Mouse (Mus musculus): Measurements from ENCODE around the gene Adamts9. TPM values are rescaled to one million over a fixed set of nuclear protein-coding genes. Genes with fewer than 3 reads are reported as not detected.
A peak's percentile ranks its signal among the peaks of the same experiment; 100 is the strongest.

Adamts9 gene
- polyA plus RNA-seq, 1 experiment from 2014 or later: 0.85 TPM

DNA sequence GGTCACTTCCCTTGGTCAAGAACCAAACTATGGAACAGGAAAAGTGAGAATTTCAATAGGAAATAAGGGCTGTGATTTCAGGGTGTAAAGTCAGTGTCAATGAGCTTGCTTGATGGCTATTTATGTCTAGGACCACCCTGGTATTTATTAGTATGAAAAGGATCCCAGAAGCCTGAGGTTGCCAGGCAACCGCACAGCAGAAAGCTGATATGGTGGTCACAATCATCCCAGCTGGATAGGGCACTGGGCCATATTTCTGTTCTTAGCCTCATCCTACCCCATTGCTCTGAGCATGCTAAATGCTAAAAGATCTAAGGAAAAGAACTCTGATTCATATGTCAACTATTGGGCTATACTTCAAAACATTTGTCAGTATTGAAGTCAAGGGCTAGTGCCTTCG lies 112.2 kb downstream of the Adamts9 start:
- Histone ChIP-seq H3K4me2 (ENCODE audit: low read length) (no peak overlapping the region), H3K9me3 (replicated peaks; ENCODE audit: control insufficient read depth, low read length) (no peaks in the 10 kb centered on the region), H3K36me3 (ENCODE audit: control insufficient read depth, insufficient read depth, low read length) (no peaks in the 10 kb centered on the region), H3K9ac (ENCODE audit: low read length) (no peak overlapping the region), H3K27me3 (replicated peaks; ENCODE audit: control insufficient read depth, insufficient read depth, low read length) (no peaks in the 10 kb centered on the region), H3K27ac (ENCODE audit: low read depth, low read length) (no peak overlapping the region), H3K4me3 (ENCODE audit: low read depth, low read length) (no peak overlapping the region), H3K4me1 (ENCODE audit: control insufficient read depth, insufficient read depth, low read length) (no peaks in the 10 kb centered on the region)
- ATAC-seq (no peak), DNase-seq (ENCODE audit: low spot score) (no peak)
- WGBS: 93% methylated on average over 2 of the region's 2 CpGs

DNA sequence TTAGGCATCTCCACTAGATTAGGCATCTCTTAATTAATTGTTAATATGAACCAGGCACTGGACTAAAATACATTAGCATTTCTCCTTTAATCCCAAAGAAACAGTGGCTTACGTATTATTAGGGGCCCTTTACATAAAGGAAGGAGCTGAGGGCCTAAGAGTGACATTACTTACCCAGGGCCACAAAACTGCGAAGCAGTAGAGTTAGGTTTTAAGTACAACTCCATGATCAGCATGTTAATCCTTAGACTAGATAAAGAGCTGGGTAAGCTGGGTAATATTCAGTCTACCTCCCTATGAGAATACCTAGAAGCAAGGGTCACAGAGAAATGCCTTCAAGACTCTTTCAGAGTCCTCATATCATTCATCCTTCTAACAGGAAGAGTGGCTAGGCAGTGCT lies 114.1 kb downstream of the Adamts9 start:
- DNase-seq (ENCODE audit: low spot score) (no peak), ATAC-seq (no peak)
- WGBS: 79% methylated on average over 2 of the region's 2 CpGs
- H3K4me2 ChIP-seq (ENCODE audit: low read length): no peak overlapping the region
- no peak overlapping the region for H3K4me3 ChIP-seq (ENCODE audit: low read depth, low read length)
- no peaks in the 10 kb centered on the region for H3K27me3 ChIP-seq (replicated peaks; ENCODE audit: control insufficient read depth, insufficient read depth, low read length)
- H3K9ac ChIP-seq (ENCODE audit: low read length): no peak overlapping the region
- no peak overlapping the region for H3K27ac ChIP-seq (ENCODE audit: low read depth, low read length)
- H3K4me1 ChIP-seq (ENCODE audit: control insufficient read depth, insufficient read depth, low read length): no peaks in the 10 kb centered on the region
- H3K36me3 ChIP-seq (ENCODE audit: control insufficient read depth, insufficient read depth, low read length): no peaks in the 10 kb centered on the region
- no peaks in the 10 kb centered on the region for H3K9me3 ChIP-seq (replicated peaks; ENCODE audit: control insufficient read depth, low read length)

DNA sequence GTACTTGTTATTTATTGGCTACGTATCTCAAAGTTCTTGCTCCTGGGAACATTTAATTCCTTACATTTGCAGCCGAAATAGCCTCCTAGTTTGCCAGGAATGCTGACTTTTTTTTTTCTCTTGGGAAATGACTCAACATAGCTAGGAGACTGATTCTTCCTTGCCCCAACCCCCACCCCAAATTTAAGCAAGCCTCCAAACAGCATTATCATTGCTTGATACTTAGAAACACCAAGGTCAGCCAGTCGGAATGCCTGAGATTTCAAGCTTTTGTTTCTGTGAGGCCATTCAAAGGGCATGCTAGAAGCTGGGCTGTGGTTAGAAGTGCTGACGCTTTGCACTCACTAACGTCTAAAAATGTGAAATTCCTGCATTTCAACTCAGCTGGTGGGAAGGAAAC lies 115.9 kb downstream of the Adamts9 start:
- DNase-seq (ENCODE audit: low spot score): no peak
- H3K9ac ChIP-seq (ENCODE audit: low read length): no peak overlapping the region
- H3K4me2 ChIP-seq (ENCODE audit: low read length): no peak overlapping the region
- no peak overlapping the region for H3K27ac ChIP-seq (ENCODE audit: low read depth, low read length)
- 51% methylated on average over 5 of the region's 5 CpGs for WGBS
- no peaks in the 10 kb centered on the region for H3K36me3 ChIP-seq (ENCODE audit: control insufficient read depth, insufficient read depth, low read length)
- no peaks in the 10 kb centered on the region for H3K9me3 ChIP-seq (replicated peaks; ENCODE audit: control insufficient read depth, low read length)
- no peaks in the 10 kb centered on the region for H3K27me3 ChIP-seq (replicated peaks; ENCODE audit: control insufficient read depth, insufficient read depth, low read length)
- H3K4me3 ChIP-seq (ENCODE audit: low read depth, low read length): no peak overlapping the region
- ATAC-seq: no peak
- H3K4me1 ChIP-seq (ENCODE audit: control insufficient read depth, insufficient read depth, low read length): no peaks in the 10 kb centered on the region

DNA sequence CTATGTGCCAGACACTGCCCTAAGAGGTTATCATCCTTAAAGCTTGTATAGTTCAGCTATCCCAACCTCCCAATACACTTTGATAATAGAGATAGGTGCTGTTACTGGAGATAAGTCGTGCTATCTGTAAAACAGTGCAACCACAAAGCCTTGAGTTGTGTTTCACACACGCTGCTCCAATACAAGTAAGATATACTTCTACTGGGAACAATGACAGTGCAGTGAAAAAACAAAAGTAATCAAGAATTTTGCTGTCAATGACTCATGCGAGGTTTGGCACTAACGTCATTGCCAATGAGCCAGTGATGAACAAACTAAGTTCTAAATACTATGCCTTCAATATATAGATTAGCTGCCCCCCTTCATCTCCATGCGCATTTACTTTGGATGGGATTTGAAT lies 116.7 kb downstream of the Adamts9 start:
- DNase-seq (ENCODE audit: low spot score) (no peak), ATAC-seq (no peak)
- Histone ChIP-seq H3K9ac (ENCODE audit: low read length) (no peak overlapping the region), H3K27me3 (replicated peaks; ENCODE audit: control insufficient read depth, insufficient read depth, low read length) (no peaks in the 10 kb centered on the region), H3K9me3 (replicated peaks; ENCODE audit: control insufficient read depth, low read length) (no peaks in the 10 kb centered on the region), H3K4me1 (ENCODE audit: control insufficient read depth, insufficient read depth, low read length) (0 out of 2 replicates have a peak, but pooled peaks cover 4% of the 10 kb centered on the region), H3K4me3 (ENCODE audit: low read depth, low read length) (no peak overlapping the region), H3K36me3 (ENCODE audit: control insufficient read depth, insufficient read depth, low read length) (no peaks in the 10 kb centered on the region), H3K4me2 (ENCODE audit: low read length) (no peak overlapping the region), H3K27ac (ENCODE audit: low read depth, low read length) (no peak overlapping the region)
- WGBS: 88% methylated on average over 5 of the region's 5 CpGs

DNA sequence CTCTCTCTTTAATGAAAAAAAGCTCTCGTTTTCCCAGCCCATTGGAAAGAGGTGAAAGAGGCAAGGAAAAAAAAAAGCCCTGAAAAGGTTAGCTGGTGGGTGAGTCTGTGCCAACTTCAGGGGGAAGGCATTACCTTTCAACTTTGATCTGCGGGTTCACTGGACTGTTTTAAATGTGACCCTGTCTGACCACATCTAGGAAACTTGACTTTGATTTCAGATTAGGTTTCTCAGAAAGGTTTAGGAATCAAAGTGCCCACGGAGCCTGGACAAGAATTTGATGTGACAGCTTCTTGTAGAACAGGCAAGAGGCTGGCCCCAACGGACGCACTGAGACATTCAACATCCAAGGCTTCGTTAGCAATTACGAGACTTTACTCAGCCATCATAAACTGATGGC lies 119.3 kb downstream of the Adamts9 start:
- no peak for DNase-seq (ENCODE audit: low spot score)
- 42% methylated on average over 7 of the region's 7 CpGs for WGBS
- Histone ChIP-seq H3K4me1 (ENCODE audit: control insufficient read depth, insufficient read depth, low read length) (0 out of 2 replicates have a peak, but pooled peaks cover 8% of the 10 kb centered on the region), H3K36me3 (ENCODE audit: control insufficient read depth, insufficient read depth, low read length) (no peaks in the 10 kb centered on the region), H3K4me2 (ENCODE audit: low read length) (no peak overlapping the region), H3K9ac (ENCODE audit: low read length) (no peak overlapping the region), H3K9me3 (replicated peaks; ENCODE audit: control insufficient read depth, low read length) (no peaks in the 10 kb centered on the region), H3K27ac (ENCODE audit: low read depth, low read length) (no peak overlapping the region), H3K27me3 (replicated peaks; ENCODE audit: control insufficient read depth, insufficient read depth, low read length) (no peaks in the 10 kb centered on the region), H3K4me3 (ENCODE audit: low read depth, low read length) (no peak overlapping the region)
- ATAC-seq: no peak

DNA sequence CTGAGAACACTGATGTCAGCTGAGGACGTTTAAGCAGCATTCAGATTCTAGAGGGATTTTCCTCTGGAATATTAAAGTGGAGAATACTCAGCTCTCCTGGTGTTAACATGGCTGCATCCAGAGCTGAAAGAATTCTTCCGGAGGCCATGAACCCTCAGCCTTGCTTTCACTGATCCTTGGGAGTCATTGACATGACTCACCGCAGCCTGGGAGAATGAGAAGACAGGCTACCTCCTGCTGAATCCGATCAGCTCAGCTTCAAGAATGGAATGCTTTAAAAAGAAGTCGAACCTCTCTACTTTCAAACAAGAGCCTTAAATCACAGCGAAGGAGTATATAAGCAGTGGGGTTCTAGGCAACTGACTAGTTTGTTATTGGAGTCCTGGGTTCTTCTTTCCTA lies 121.3 kb downstream of the Adamts9 start:
- no peak overlapping the region for H3K27ac ChIP-seq (ENCODE audit: low read depth, low read length)
- no peaks in the 10 kb centered on the region for H3K9me3 ChIP-seq (replicated peaks; ENCODE audit: control insufficient read depth, low read length)
- no peak overlapping the region for H3K9ac ChIP-seq (ENCODE audit: low read length)
- no peaks in the 10 kb centered on the region for H3K27me3 ChIP-seq (replicated peaks; ENCODE audit: control insufficient read depth, insufficient read depth, low read length)
- H3K4me1 ChIP-seq (ENCODE audit: control insufficient read depth, insufficient read depth, low read length): peaks cover 13% of the 10 kb centered on the region; the same call in 1 of the 2 replicates
- ATAC-seq: no peak
- no peak for DNase-seq (ENCODE audit: low spot score)
- no peak overlapping the region for H3K4me2 ChIP-seq (ENCODE audit: low read length)
- H3K36me3 ChIP-seq (ENCODE audit: control insufficient read depth, insufficient read depth, low read length): no peaks in the 10 kb centered on the region
- no peak overlapping the region for H3K4me3 ChIP-seq (ENCODE audit: low read depth, low read length)
- 34% methylated on average over 6 of the region's 6 CpGs for WGBS

DNA sequence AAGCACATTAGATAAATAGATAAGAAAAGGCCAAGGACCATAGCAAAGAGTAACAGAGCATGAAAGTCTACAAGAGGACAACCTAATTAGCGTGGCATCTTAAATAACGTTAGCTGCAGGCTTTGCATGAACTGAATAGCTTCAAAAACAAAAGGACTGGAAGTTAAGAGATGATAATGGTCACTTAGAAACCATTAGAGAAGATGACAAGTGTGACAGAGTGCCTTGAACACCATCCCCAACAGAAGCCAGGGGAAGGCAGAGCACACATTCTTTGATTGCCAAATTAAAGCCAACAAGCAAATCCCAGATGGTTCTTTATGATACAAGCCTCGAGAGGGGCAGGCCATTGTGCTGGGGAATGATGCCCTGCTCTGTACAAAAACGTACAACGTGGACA lies 121.7 kb downstream of the Adamts9 start:
- no peaks in the 10 kb centered on the region for H3K36me3 ChIP-seq (ENCODE audit: control insufficient read depth, insufficient read depth, low read length)
- H3K27me3 ChIP-seq (replicated peaks; ENCODE audit: control insufficient read depth, insufficient read depth, low read length): no peaks in the 10 kb centered on the region
- no peak overlapping the region for H3K27ac ChIP-seq (ENCODE audit: low read depth, low read length)
- DNase-seq (ENCODE audit: low spot score) (no peak), ATAC-seq (no peak)
- WGBS: 6% methylated on average over 5 of the region's 5 CpGs
- no peak overlapping the region for H3K9ac ChIP-seq (ENCODE audit: low read length)
- H3K4me1 ChIP-seq (ENCODE audit: control insufficient read depth, insufficient read depth, low read length): peaks cover 15% of the 10 kb centered on the region; the same call in 1 of the 2 replicates
- H3K9me3 ChIP-seq (replicated peaks; ENCODE audit: control insufficient read depth, low read length): no peaks in the 10 kb centered on the region
- no peak overlapping the region for H3K4me3 ChIP-seq (ENCODE audit: low read depth, low read length)
- no peak overlapping the region for H3K4me2 ChIP-seq (ENCODE audit: low read length)

DNA sequence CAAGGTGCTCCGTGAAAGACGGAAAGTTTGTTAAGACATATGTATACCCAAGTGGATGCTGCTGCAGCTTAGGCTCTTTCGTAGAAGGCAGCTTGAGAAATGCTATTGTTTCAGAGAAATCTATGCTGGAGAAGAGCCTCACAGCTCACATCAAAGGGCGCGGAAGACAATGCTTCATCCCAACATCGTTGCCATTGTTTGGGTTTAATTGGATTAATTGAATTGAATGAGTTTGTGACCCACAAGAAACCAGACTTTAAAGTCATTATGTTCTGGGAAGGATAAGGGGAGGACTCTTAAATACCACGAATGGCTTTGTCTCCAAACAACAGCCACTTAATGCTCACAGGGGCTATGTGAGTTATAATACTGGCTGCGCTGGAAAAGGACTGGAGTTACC lies 125.6 kb downstream of the Adamts9 start:
- no peak overlapping the region for H3K4me2 ChIP-seq (ENCODE audit: low read length)
- no peak overlapping the region for H3K4me3 ChIP-seq (ENCODE audit: low read depth, low read length)
- no peak overlapping the region for H3K9ac ChIP-seq (ENCODE audit: low read length)
- H3K27ac ChIP-seq (ENCODE audit: low read depth, low read length): no peak overlapping the region
- H3K36me3 ChIP-seq (ENCODE audit: control insufficient read depth, insufficient read depth, low read length): no peaks in the 10 kb centered on the region
- no peaks in the 10 kb centered on the region for H3K9me3 ChIP-seq (replicated peaks; ENCODE audit: control insufficient read depth, low read length)
- peaks cover 20% of the 10 kb centered on the region for H3K4me1 ChIP-seq (ENCODE audit: control insufficient read depth, insufficient read depth, low read length)
- WGBS: 12% methylated on average over 8 of the region's 8 CpGs
- DNase-seq (ENCODE audit: low spot score) (no peak), ATAC-seq (no peak)
- no peaks in the 10 kb centered on the region for H3K27me3 ChIP-seq (replicated peaks; ENCODE audit: control insufficient read depth, insufficient read depth, low read length)

DNA sequence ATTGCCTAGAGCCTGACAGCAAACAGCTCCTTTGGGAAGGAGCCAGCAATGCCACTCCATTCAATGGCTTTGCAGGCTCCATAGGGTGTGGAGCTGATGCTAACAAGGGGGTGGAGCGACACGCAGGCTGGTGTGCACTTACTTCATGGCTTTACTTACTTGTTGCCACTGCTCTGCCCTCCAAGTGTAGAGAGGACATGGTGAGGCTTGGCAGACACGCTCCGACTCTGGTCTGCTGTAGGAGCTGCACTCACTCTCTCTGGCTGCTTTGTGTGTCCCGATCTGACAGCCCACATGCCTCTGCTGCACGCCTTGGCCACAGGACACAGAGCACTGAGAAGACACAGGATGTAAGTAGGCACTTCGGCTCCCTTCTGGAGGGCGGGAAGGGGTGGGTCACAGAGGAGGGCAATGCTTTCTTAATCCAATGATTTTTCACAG lies 127.0 kb downstream of the Adamts9 start, which contains the start of gene A730049H05Rik:
TSS of gene A730049H05Rik (plus strand) at position 168 of the 441 bp plus-strand sequence.
- no peak within 1 kb of the TSS for H3K4me3 ChIP-seq (ENCODE audit: low read depth, low read length)

More for the DNA sequence above, 127.0 kb downstream of the Adamts9 start, which contains the start of gene A730049H05Rik:
- H3K27me3 ChIP-seq (replicated peaks; ENCODE audit: control insufficient read depth, insufficient read depth, low read length): no peaks in the 10 kb centered on the region
- H3K36me3 ChIP-seq (ENCODE audit: control insufficient read depth, insufficient read depth, low read length): no peaks in the 10 kb centered on the region
- H3K4me1 ChIP-seq (ENCODE audit: control insufficient read depth, insufficient read depth, low read length): peaks cover 14% of the 10 kb centered on the region
- peak within 1 kb of the TSS; percentile 32; the same call in 1 of the 2 replicates for H3K4me2 ChIP-seq (ENCODE audit: low read length)
- 0 out of 2 replicates have a peak within 1 kb of the TSS, but pooled peaks have one; percentile 5 for H3K9ac ChIP-seq (ENCODE audit: low read length)
- no peak within 1 kb of the TSS for H3K27ac ChIP-seq (ENCODE audit: low read depth, low read length)
- DNase-seq (ENCODE audit: low spot score) (peak; percentile 64), ATAC-seq (0 out of 2 replicates have a peak, but pooled peaks have one; percentile 52)
- H3K9me3 ChIP-seq (replicated peaks; ENCODE audit: control insufficient read depth, low read length): no peaks in the 10 kb centered on the region
- WGBS: 2% methylated on average over 8 of the region's 8 CpGs

Data from forebrain, embryonic 14.5 days (tissue).